Mouse (Mus musculus): ENCODE measurements around the gene Chek2. TPM values are rescaled to one million over a fixed set of nuclear protein-coding genes. Genes with fewer than 3 reads are reported as not detected.
"Not testable (repeated sequence)": the region's sequence is repeated elsewhere in the genome, so short reads cannot be mapped to it uniquely, and the experiment has no call there.

The Chek2 gene
- polyA plus RNA-seq, 1 experiment = 3.3 TPM

DNA sequence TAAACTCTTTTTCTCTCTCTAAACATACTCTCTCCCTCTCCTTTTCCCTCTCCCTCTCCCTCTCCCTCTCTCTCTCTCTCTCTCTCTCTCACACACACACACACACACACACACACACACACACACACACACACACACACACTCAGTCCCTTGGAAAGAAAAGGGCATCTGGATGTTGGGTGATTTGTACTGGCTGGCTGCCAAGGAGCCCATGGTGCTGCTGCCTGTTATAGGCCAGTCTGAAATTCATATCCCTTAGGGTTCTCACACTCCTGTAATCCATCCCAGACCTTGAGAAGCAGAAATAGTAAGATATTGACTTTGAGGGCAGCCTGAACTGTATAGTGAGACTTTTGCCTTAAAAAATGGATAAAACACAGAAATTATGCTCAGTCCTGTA lies 34.9 kb downstream of the Chek2 start:
- TF ChIP-seq CTCF (IDR thresholded peaks at IDR 0.05; ENCODE audit: borderline replicate concordance, insufficient read depth, low read depth, low read length) (no peak), POLR2A (IDR thresholded peaks at IDR 0.05; ENCODE audit: borderline replicate concordance, insufficient read depth, low read length) (no peak)
- no peaks in the 10 kb centered on the region for H3K4me1 ChIP-seq (ENCODE audit: control insufficient read depth, insufficient read depth, low read length)
- no peaks in the 10 kb centered on the region for H3K27me3 ChIP-seq (ENCODE audit: control insufficient read depth, insufficient read depth, low read length)
- DNase-seq = no peak
- H3K4me3 ChIP-seq (replicated peaks; ENCODE audit: insufficient read depth, low read depth, low read length) = no peak overlapping the region
- H3K27ac ChIP-seq (ENCODE audit: insufficient read depth, low read length) = no peak overlapping the region

DNA sequence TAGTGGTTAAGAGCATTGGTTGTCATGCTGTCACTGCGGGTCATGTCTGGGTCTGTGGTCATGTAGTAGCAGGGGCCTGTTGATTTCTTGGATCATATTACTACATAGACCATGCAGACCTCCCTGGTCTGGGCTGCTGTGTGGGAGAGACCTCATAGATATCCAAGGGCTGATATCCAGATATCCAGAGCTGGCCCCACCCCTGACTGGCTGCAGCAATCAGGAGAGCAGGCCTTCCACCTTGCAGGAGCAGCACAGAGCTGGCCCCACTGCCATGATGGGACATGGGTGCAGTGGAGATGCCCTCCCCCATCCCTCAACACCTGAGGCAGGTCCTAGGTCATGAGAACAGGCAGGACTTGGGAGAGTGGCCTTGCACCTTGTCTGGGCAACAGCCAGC lies 35.5 kb downstream of the Chek2 start:
- Histone ChIP-seq H3K27ac (ENCODE audit: insufficient read depth, low read length) (no peak overlapping the region), H3K4me1 (ENCODE audit: control insufficient read depth, insufficient read depth, low read length) (no peaks in the 10 kb centered on the region), H3K4me3 (replicated peaks; ENCODE audit: insufficient read depth, low read depth, low read length) (no peak overlapping the region), H3K27me3 (ENCODE audit: control insufficient read depth, insufficient read depth, low read length) (no peaks in the 10 kb centered on the region)
- no peak for TF ChIP-seq CTCF (IDR thresholded peaks at IDR 0.05; ENCODE audit: borderline replicate concordance, insufficient read depth, low read depth, low read length)
- TF ChIP-seq POLR2A (IDR thresholded peaks at IDR 0.05; ENCODE audit: borderline replicate concordance, insufficient read depth, low read length) = no peak
- WGBS = 61% methylated on average over 1 of the region's 1 CpGs
- no peak for DNase-seq

DNA sequence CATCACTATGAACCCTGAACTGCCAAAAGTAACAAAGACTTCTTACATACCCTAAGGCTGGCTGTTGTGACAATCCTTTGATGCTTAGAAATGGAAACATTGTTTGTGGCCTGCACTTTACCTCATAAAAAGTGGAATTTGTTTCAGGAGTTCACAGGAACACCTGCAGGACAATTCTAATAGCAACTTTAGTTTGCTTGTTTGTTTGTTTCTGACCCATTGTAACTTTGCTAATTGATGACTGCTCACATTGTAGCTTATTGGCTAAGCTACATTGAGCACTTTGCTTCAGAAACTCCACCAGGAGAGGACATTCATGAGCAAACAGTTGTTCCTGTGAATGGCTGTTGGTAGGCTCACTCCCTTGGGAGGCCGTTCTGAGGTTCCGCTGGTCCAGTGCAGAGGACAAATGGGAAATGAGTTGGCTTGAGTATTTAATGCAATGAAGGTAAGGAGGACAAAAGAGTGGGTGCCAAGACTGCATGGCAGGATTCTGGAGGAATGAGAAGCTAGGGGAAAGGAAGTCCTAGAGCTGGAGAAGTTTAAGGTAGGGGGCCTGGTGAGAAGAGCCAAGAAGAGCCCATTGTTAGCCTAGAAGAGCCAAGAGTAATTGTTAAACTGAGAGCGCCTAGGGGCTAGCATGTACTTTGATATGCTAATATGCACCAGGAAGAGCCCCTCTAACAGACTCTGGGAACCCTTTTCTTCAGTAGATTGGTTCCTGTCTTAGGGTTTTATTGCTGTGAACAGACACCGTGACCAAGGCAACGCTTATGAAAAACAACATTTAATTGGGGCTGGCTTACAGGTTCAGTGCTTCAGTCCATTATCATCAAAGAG lies 38.1 kb downstream of the Chek2 start:
- WGBS = 85% methylated on average over 5 of the region's 5 CpGs
- Histone ChIP-seq H3K27ac (ENCODE audit: insufficient read depth, low read length) (no peak overlapping the region), H3K4me1 (ENCODE audit: control insufficient read depth, insufficient read depth, low read length) (no peaks in the 10 kb centered on the region), H3K27me3 (ENCODE audit: control insufficient read depth, insufficient read depth, low read length) (no peaks in the 10 kb centered on the region), H3K4me3 (replicated peaks; ENCODE audit: insufficient read depth, low read depth, low read length) (no peak overlapping the region)
- no peak for TF ChIP-seq CTCF (IDR thresholded peaks at IDR 0.05; ENCODE audit: borderline replicate concordance, insufficient read depth, low read depth, low read length)
- no peak for TF ChIP-seq POLR2A (IDR thresholded peaks at IDR 0.05; ENCODE audit: borderline replicate concordance, insufficient read depth, low read length)
- no peak for DNase-seq

- not testable (repeated sequence) for H3K4me1 ChIP-seq (ENCODE audit: control insufficient read depth, insufficient read depth, low read length); H3K27ac ChIP-seq (ENCODE audit: insufficient read depth, low read length); H3K27me3 ChIP-seq (ENCODE audit: control insufficient read depth, insufficient read depth, low read length); H3K4me3 ChIP-seq (replicated peaks; ENCODE audit: insufficient read depth, low read depth, low read length); DNase-seq
- WGBS = 98% methylated on average over 1 of the region's 1 CpGs
These were observed 38.7 kb downstream of the Chek2 start for GRCm38 (mm10) chr5:110878526-110878925.

GRCm38 (mm10) chr5:110879042-110879441 lies 39.3 kb downstream of the Chek2 start:
- H3K4me1 ChIP-seq (ENCODE audit: control insufficient read depth, insufficient read depth, low read length) = no peaks in the 10 kb centered on the region
- 60% methylated on average over 7 of the region's 7 CpGs for WGBS
- DNase-seq = no peak
- peak overlapping the region; percentile 65 for H3K4me3 ChIP-seq (replicated peaks; ENCODE audit: insufficient read depth, low read depth, low read length)
- peak overlapping the region; percentile 44 for H3K27ac ChIP-seq (ENCODE audit: insufficient read depth, low read length)
- no peak for TF ChIP-seq CTCF (IDR thresholded peaks at IDR 0.05; ENCODE audit: borderline replicate concordance, insufficient read depth, low read depth, low read length)
- no peak for TF ChIP-seq POLR2A (IDR thresholded peaks at IDR 0.05; ENCODE audit: borderline replicate concordance, insufficient read depth, low read length)
- no peaks in the 10 kb centered on the region for H3K27me3 ChIP-seq (ENCODE audit: control insufficient read depth, insufficient read depth, low read length)

DNA sequence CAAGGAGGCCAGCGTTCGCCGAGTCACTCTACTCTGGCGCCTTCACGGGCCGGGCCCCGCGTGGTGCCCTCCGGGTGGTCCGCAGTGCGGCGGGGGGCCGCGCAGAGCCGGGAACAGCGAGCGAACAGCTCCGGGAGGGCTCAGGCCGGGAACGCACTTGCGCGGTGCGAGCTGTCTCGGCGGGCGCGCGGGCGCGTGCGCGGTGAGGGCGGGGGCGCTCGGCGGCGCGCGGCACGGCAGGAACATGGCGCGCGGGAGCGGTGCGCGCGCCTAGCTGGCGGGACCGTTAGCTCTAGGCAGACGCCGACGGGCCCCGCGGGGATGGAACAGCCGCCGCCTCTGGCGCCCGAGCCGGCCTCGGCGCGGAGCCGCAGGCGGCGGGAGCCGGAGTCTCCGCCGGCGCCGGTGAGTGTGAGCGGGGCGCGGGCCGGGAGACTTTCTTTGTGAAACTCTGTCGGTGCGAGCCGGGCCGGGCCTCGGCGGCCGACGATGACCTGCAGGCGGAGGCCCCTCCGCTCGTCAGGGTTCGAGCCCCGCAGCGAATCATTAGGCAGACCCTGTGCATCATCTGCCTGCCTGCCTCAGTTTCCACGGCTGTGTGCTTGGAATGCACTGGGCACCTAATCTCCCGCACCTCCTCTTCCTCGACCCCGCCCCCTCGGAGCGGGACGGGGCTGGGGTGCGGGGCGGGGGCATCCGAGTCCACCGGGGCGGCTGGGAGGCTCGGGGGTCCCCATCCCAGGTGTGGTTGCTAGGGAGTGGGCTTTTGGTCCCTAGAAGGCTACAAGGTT lies 40.0 kb downstream of the Chek2 start, which contains the start of gene Ttc28:
Gene Ttc28, plus strand, starts transcription at position 220 of the 791 bp plus-strand sequence.
- WGBS = under 1% methylated on average over 101 of the region's 101 CpGs
- peak within 1 kb of the TSS; percentile 44 for H3K27ac ChIP-seq (ENCODE audit: insufficient read depth, low read length)
- no peaks in the 10 kb centered on the region for H3K27me3 ChIP-seq (ENCODE audit: control insufficient read depth, insufficient read depth, low read length)
- DNase-seq = peak; percentile 87 to 90
- no peaks in the 10 kb centered on the region for H3K4me1 ChIP-seq (ENCODE audit: control insufficient read depth, insufficient read depth, low read length)
- TF ChIP-seq POLR2A (IDR thresholded peaks at IDR 0.05; ENCODE audit: borderline replicate concordance, insufficient read depth, low read length) (peak; percentile 64; the same call in 1 of the 2 replicates), CTCF (IDR thresholded peaks at IDR 0.05; ENCODE audit: borderline replicate concordance, insufficient read depth, low read depth, low read length) (no peak)
- peak within 1 kb of the TSS; percentile 65 for H3K4me3 ChIP-seq (replicated peaks; ENCODE audit: insufficient read depth, low read depth, low read length)

- DNase-seq = no peak
- Histone ChIP-seq H3K4me1 (ENCODE audit: control insufficient read depth, insufficient read depth, low read length) (no peaks in the 10 kb centered on the region), H3K4me3 (replicated peaks; ENCODE audit: insufficient read depth, low read depth, low read length) (no peak overlapping the region), H3K27ac (ENCODE audit: insufficient read depth, low read length) (no peak overlapping the region), H3K27me3 (ENCODE audit: control insufficient read depth, insufficient read depth, low read length) (no peaks in the 10 kb centered on the region)
- WGBS = 73% methylated on average over 4 of the region's 4 CpGs
- TF ChIP-seq POLR2A (IDR thresholded peaks at IDR 0.05; ENCODE audit: borderline replicate concordance, insufficient read depth, low read length) = no peak
- no peak for TF ChIP-seq CTCF (IDR thresholded peaks at IDR 0.05; ENCODE audit: borderline replicate concordance, insufficient read depth, low read depth, low read length)
These were observed 48.8 kb downstream of the Chek2 start for GRCm38 (mm10) chr5:110888596-110888995.

DNA sequence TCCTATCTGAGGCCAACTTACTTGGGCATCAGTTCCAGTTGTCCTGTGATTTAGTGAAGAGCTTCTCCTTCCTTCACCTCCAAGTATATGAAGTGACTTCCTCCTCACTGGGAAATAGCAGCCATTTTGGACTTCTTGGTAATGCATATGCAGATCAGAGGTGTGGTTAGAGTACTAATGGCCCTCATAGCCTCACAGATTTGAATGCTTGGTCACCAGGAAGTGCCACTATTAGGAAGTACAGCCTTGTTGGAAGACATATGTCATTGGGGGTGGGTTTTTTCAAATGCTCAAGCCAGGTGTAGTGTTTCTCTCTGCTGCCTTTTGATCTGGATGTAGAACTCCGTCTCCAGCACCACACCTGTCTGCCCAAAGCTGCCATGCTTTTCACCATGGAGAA lies 50.2 kb downstream of the Chek2 start:
- Histone ChIP-seq H3K4me3 (replicated peaks; ENCODE audit: insufficient read depth, low read depth, low read length) (no peak overlapping the region), H3K4me1 (ENCODE audit: control insufficient read depth, insufficient read depth, low read length) (no peaks in the 10 kb centered on the region), H3K27ac (ENCODE audit: insufficient read depth, low read length) (no peak overlapping the region), H3K27me3 (ENCODE audit: control insufficient read depth, insufficient read depth, low read length) (no peaks in the 10 kb centered on the region)
- WGBS = 82% methylated on average over 1 of the region's 1 CpGs
- DNase-seq = no peak
- TF ChIP-seq CTCF (IDR thresholded peaks at IDR 0.05; ENCODE audit: borderline replicate concordance, insufficient read depth, low read depth, low read length) = no peak
- TF ChIP-seq POLR2A (IDR thresholded peaks at IDR 0.05; ENCODE audit: borderline replicate concordance, insufficient read depth, low read length) = no peak
